Mouse (Mus musculus): ENCODE results near the gene Ndufaf3.

DNA sequence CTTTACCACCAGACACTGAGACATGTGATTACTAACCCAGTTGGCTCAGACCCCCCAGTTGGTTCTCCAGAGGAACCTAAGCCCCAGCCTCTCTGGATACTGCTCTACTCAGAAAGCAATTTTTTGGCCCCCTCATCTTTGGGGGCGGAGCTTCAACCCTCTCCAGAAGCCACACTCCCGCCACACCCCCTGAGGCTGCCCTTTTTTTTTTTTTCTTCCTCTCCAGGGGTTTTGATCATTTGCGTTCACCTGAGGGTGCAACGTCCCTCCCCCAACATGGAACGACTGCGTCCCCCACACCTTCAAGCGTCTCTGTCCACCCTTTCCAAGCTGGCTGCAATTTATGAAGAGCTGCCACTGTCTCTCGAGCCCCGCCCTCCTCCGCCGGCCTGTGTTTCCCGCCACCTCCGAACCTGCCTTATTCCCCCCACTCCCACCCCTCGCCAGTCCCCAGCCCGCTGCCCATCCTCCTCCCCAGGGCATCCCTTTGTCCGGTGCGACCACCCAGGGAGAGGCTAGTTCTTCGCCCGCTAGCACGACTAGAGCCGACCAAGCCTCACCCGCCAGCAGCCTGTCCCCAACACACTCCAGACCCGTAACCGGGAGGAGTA is 10.8 kb upstream of the Ndufaf3 start:
- TF ChIP-seq CTCF (IDR thresholded peaks at IDR 0.05; ENCODE audit: low read depth): no peak
- no peak for TF ChIP-seq EP300 (optimal IDR thresholded peaks at IDR 0.05)

All from stomach, postnatal 0 days (tissue).